Mouse (Mus musculus): Measurements from ENCODE around the gene P3h2. TPM values are rescaled to one million over a fixed set of nuclear protein-coding genes. Genes with fewer than 3 reads are reported as not detected.
A peak's percentile ranks its signal among the peaks of the same experiment; 100 is the strongest.

Gene P3h2
- total RNA-seq (2014; rRNA removed) (0.54 and 1.4 TPM in 2 replicates), polyA plus RNA-seq (2015; fragmentation: Nextera tagmentation; extraction: Ambion mirVana) (0.78 and 0.83 TPM in 2 replicates)

- Histone ChIP-seq H3K9me3 (ENCODE audit: low read length) (no peaks in the 10 kb centered on the region), H3K4me1 (ENCODE audit: insufficient read depth, low read length) (0 out of 2 replicates have a peak, but pooled peaks cover 4% of the 10 kb centered on the region), H3K9ac (replicated peaks; ENCODE audit: low read length) (peak within 1 kb of the TSS; percentile 65), H3K27me3 (ENCODE audit: insufficient read depth, low read length) (no peaks in the 10 kb centered on the region), H3K27ac (peak within 1 kb of the TSS; percentile 62), H3K4me2 (ENCODE audit: low read depth, low read length) (peak within 1 kb of the TSS; percentile 92), H3K4me3 (ENCODE audit: low read length) (peak within 1 kb of the TSS; percentile 63), H3K36me3 (ENCODE audit: insufficient read depth, low read length) (no peaks in the 10 kb centered on the region)
- TF ChIP-seq CTCF (IDR thresholded peaks at IDR 0.05; ENCODE audit: low read depth), result peak; percentile 61
- DNase-seq (ENCODE audit: low spot score) (peak; percentile 80), ATAC-seq (peak; percentile 92)
- under 1% methylated on average over 65 of the region's 101 CpGs for WGBS
These were observed at the start of gene P3h2 for GRCm38 (mm10) chr16:26105115-26105974. P3h2 (minus strand) TSS chr16:26105784.

GRCm38 (mm10) chr16:26152258-26152657, 46.7 kb upstream of the P3h2 start:
- no peaks in the 10 kb centered on the region for H3K9me3 ChIP-seq (ENCODE audit: low read length)
- H3K27ac ChIP-seq, result no peak overlapping the region
- no peak overlapping the region for H3K9ac ChIP-seq (replicated peaks; ENCODE audit: low read length)
- H3K4me2 ChIP-seq (ENCODE audit: low read depth, low read length), result no peak overlapping the region
- no peak for DNase-seq (ENCODE audit: low spot score)
- no peaks in the 10 kb centered on the region for H3K36me3 ChIP-seq (ENCODE audit: insufficient read depth, low read length)
- 89% methylated on average over 2 of the region's 2 CpGs for WGBS
- no peak for TF ChIP-seq CTCF (IDR thresholded peaks at IDR 0.05; ENCODE audit: low read depth)
- H3K27me3 ChIP-seq (ENCODE audit: insufficient read depth, low read length), result no peaks in the 10 kb centered on the region
- no peaks in the 10 kb centered on the region for H3K4me1 ChIP-seq (ENCODE audit: insufficient read depth, low read length)
- ATAC-seq, result no peak
- H3K4me3 ChIP-seq (ENCODE audit: low read length), result no peak overlapping the region

GRCm38 (mm10) chr16:26150943-26151342, 45.4 kb upstream of the P3h2 start:
- ATAC-seq (no peak), DNase-seq (ENCODE audit: low spot score) (no peak)
- WGBS, result 81% methylated on average over 1 of the region's 1 CpGs
- no peak for TF ChIP-seq CTCF (IDR thresholded peaks at IDR 0.05; ENCODE audit: low read depth)
- no peak overlapping the region for H3K4me2 ChIP-seq (ENCODE audit: low read depth, low read length)
- H3K9ac ChIP-seq (replicated peaks; ENCODE audit: low read length), result no peak overlapping the region
- H3K4me3 ChIP-seq (ENCODE audit: low read length), result no peak overlapping the region
- no peak overlapping the region for H3K27ac ChIP-seq
- no peaks in the 10 kb centered on the region for H3K9me3 ChIP-seq (ENCODE audit: low read length)
- no peaks in the 10 kb centered on the region for H3K4me1 ChIP-seq (ENCODE audit: insufficient read depth, low read length)
- no peaks in the 10 kb centered on the region for H3K36me3 ChIP-seq (ENCODE audit: insufficient read depth, low read length)
- H3K27me3 ChIP-seq (ENCODE audit: insufficient read depth, low read length), result no peaks in the 10 kb centered on the region

- no peak overlapping the region for H3K4me3 ChIP-seq (ENCODE audit: low read length)
- no peak overlapping the region for H3K4me2 ChIP-seq (ENCODE audit: low read depth, low read length)
- no peaks in the 10 kb centered on the region for H3K4me1 ChIP-seq (ENCODE audit: insufficient read depth, low read length)
- no peak overlapping the region for H3K27ac ChIP-seq
- no peak for DNase-seq (ENCODE audit: low spot score)
- no peak overlapping the region for H3K9ac ChIP-seq (replicated peaks; ENCODE audit: low read length)
- no peaks in the 10 kb centered on the region for H3K9me3 ChIP-seq (ENCODE audit: low read length)
- no peak for ATAC-seq
- WGBS, result 97% methylated on average over 1 of the region's 1 CpGs
- H3K36me3 ChIP-seq (ENCODE audit: insufficient read depth, low read length), result no peaks in the 10 kb centered on the region
- no peaks in the 10 kb centered on the region for H3K27me3 ChIP-seq (ENCODE audit: insufficient read depth, low read length)
- TF ChIP-seq CTCF (IDR thresholded peaks at IDR 0.05; ENCODE audit: low read depth), result no peak
These were observed 41.3 kb upstream of the P3h2 start for GRCm38 (mm10) chr16:26146853-26147252.

- Histone ChIP-seq H3K4me2 (ENCODE audit: low read depth, low read length) (no peak overlapping the region), H3K9me3 (ENCODE audit: low read length) (no peaks in the 10 kb centered on the region), H3K36me3 (ENCODE audit: insufficient read depth, low read length) (no peaks in the 10 kb centered on the region), H3K4me1 (ENCODE audit: insufficient read depth, low read length) (no peaks in the 10 kb centered on the region), H3K27ac (no peak overlapping the region), H3K4me3 (ENCODE audit: low read length) (no peak overlapping the region), H3K9ac (replicated peaks; ENCODE audit: low read length) (no peak overlapping the region), H3K27me3 (ENCODE audit: insufficient read depth, low read length) (no peaks in the 10 kb centered on the region)
- no peak for DNase-seq (ENCODE audit: low spot score)
- TF ChIP-seq CTCF (IDR thresholded peaks at IDR 0.05; ENCODE audit: low read depth), result no peak
- 96% methylated on average over 1 of the region's 1 CpGs for WGBS
- no peak for ATAC-seq
These were observed 25.5 kb upstream of the P3h2 start for GRCm38 (mm10) chr16:26131126-26131525.

- ATAC-seq, result no peak
- no peak for DNase-seq (ENCODE audit: low spot score)
- Histone ChIP-seq H3K27ac (no peak overlapping the region), H3K4me2 (ENCODE audit: low read depth, low read length) (peak overlapping the region; percentile 92; the same call in 1 of the 2 replicates), H3K9me3 (ENCODE audit: low read length) (no peaks in the 10 kb centered on the region), H3K36me3 (ENCODE audit: insufficient read depth, low read length) (no peaks in the 10 kb centered on the region), H3K9ac (replicated peaks; ENCODE audit: low read length) (no peak overlapping the region), H3K4me1 (ENCODE audit: insufficient read depth, low read length) (0 out of 2 replicates have a peak, but pooled peaks cover 4% of the 10 kb centered on the region), H3K4me3 (ENCODE audit: low read length) (no peak overlapping the region), H3K27me3 (ENCODE audit: insufficient read depth, low read length) (no peaks in the 10 kb centered on the region)
- no peak for TF ChIP-seq CTCF (IDR thresholded peaks at IDR 0.05; ENCODE audit: low read depth)
- WGBS, result 71% methylated on average over 5 of the region's 5 CpGs
These were observed 1.0 kb upstream of the P3h2 start for GRCm38 (mm10) chr16:26106618-26107017.

All from hindbrain, postnatal 0 days (tissue).